Mouse (Mus musculus) embryonic facial prominence, embryonic 10.5 days (tissue): Measurements from ENCODE around the gene Gm13212. TPM values are rescaled to one million over a fixed set of nuclear protein-coding genes. Genes with fewer than 3 reads are reported as not detected.
"Not testable (repeated sequence)": the region's sequence is repeated elsewhere in the genome, so short reads cannot be mapped to it uniquely, and the experiment has no call there.

Experiments used
- DNase-seq: peaks from one replicate; pipeline ENCODE4 v3.0.0-alpha.2; 2017; ENCODE audit warnings: low spot score
- H3K27ac ChIP-seq: fragments of 300-500 bp; sonication (generic); replicated peaks from 2 replicates; pipeline ENCODE4 v1.5.1; 2016; ENCODE audit warnings: mild to moderate bottlenecking
- H3K27me3 ChIP-seq: fragments of 300-500 bp; sonication (generic); replicated peaks from 2 replicates; pipeline ENCODE4 v1.6.1; 2016; ENCODE audit warnings: low read depth, mild to moderate bottlenecking; ENCODE audit not compliant: poor library complexity, severe bottlenecking
- H3K36me3 ChIP-seq: fragments of 300-500 bp; sonication (generic); replicated peaks from 2 replicates; pipeline ENCODE4 v1.6.1; 2016; ENCODE audit warnings: mild to moderate bottlenecking, moderate library complexity
- H3K4me1 ChIP-seq: fragments of 300-500 bp; sonication (generic); 2 replicates; pipeline ENCODE4 v1.6.1; 2016
- H3K4me3 ChIP-seq: fragments of 300-500 bp; sonication (generic); 2 replicates; pipeline ENCODE4 v1.5.1; 2016; ENCODE audit warnings: mild to moderate bottlenecking, moderate library complexity
- H3K9me3 ChIP-seq: fragments of 300-500 bp; sonication (generic); 2 replicates; pipeline ENCODE4 v1.6.1; 2016; ENCODE audit warnings: mild to moderate bottlenecking
- WGBS: fragments of 180-500 bp; shearing (Covaris S2); methylation state at CpG from one replicate; pipeline ENCODE4 v1.1.7; 2016; 5-methylcytosine and 5-hydroxymethylcytosine counted together
- polyA plus RNA-seq: library from polyadenylated mRNA; unstranded; fragments of >200 nt; fragmentation: Nextera tagmentation; extraction: Ambion mirVana; gene quantifications from 2 replicates; pipeline ENCODE4 v1.2.1, GENCODE M21; 2016

The Gm13212 gene
- 1.6 and 2.1 TPM in 2 replicates for polyA plus RNA-seq

GRCm38 (mm10) chr4:145585078-145585477, at the start of gene Gm13212:
Gm13212 (plus strand) TSS chr4:145585166.
- peak; percentile 24 for DNase-seq
- 25% methylated on average over 11 of the region's 11 CpGs for WGBS
- not testable (repeated sequence) for H3K36me3 ChIP-seq, H3K4me1 ChIP-seq, H3K27ac ChIP-seq, H3K9me3 ChIP-seq, H3K27me3 ChIP-seq
- peak within 1 kb of the TSS; percentile 47 for H3K4me3 ChIP-seq

- H3K4me1 ChIP-seq, H3K36me3 ChIP-seq, H3K27me3 ChIP-seq, DNase-seq, H3K4me3 ChIP-seq, H3K27ac ChIP-seq: not testable (repeated sequence)
- WGBS: 83% methylated on average over 5 of the region's 5 CpGs
- peaks cover 52% of the 10 kb centered on the region for H3K9me3 ChIP-seq
Measured at GRCm38 (mm10) chr4:145543861-145544260, 41.1 kb upstream of the Gm13212 start.

DNA sequence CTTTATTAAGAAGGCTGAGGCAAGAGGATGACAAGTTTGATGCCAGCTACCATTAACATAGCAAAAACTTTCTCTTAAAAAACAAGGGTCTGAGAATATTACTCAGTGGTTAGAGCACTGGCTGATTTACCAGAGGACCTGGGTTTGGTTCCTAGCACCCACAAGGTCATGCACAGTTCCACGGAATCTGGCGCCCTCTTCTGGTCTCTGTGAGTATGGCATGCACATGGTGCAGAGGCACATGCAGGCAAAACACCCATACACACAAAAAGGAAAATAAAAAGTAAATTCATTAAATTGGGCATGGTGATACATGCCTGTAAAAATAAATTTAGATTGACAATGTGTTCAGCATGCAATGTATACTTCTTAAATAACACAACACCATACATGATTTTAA, 39.9 kb upstream of the Gm13212 start:
- WGBS: 29% methylated on average over 2 of the region's 2 CpGs
- H3K27me3 ChIP-seq, DNase-seq, H3K27ac ChIP-seq, H3K36me3 ChIP-seq, H3K4me1 ChIP-seq, H3K4me3 ChIP-seq: not testable (repeated sequence)
- peaks cover 55% of the 10 kb centered on the region for H3K9me3 ChIP-seq

DNA sequence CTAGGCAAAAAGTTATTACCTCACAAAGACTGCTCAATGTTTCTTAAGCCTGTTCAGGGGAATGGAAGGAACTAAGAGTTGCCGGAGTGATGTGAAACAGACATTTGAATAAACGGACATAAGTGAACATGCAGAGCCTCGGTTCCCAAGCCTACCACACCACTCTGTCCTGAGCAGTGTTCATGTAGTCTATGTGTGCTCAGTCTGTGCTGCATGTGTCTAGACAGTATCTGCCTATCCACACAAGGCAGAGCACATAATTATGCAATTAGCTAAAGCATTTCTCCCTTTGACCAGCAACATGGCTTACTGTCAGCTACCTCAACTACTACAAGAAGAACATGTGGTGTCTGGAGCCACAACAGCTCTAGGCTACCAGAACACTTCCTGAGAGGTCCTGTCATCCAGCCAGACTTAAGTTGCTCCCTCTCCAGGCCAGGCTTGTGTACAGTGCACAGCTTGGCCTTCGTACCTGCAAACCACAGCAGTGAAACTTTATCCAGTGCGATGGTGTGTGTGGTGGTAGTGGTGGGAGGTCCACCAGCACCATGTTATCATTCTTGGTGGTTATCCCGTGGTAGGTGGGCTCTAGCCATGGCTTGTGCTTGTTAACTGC, 39.1 kb upstream of the Gm13212 start:
- not testable (repeated sequence) for H3K36me3 ChIP-seq, H3K27me3 ChIP-seq, H3K27ac ChIP-seq, H3K4me1 ChIP-seq, DNase-seq, H3K4me3 ChIP-seq
- 75% methylated on average over 6 of the region's 6 CpGs for WGBS
- peaks cover 55% of the 10 kb centered on the region for H3K9me3 ChIP-seq

DNA sequence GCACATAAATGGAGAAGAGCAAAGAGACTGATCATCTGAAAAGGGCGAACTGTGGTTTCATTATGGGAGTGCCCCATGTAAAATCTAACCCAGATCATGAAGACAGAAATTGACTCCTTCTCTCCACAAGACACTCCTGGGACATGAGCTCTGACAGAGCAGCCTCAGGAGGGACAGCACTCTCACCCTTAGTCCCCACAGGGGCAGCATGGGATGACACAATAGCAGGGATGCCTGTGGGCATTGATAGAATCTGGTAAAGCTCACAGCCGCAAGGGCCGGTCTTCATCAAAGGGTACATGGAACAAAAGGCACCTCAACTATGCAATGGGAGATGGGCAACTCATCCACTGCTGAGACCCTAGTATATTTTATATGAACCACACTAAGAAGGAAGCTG, 38.5 kb upstream of the Gm13212 start:
- H3K27me3 ChIP-seq, H3K4me3 ChIP-seq, H3K36me3 ChIP-seq, H3K27ac ChIP-seq, H3K4me1 ChIP-seq, DNase-seq: not testable (repeated sequence)
- H3K9me3 ChIP-seq: peaks cover 52% of the 10 kb centered on the region
- WGBS: 90% methylated on average over 3 of the region's 3 CpGs

- WGBS: 70% methylated on average over 1 of the region's 1 CpGs
- Histone ChIP-seq H3K4me3 (no peak overlapping the region), H3K36me3 (no peaks in the 10 kb centered on the region), H3K27ac (no peak overlapping the region), H3K4me1 (no peaks in the 10 kb centered on the region), H3K9me3 (peaks cover 60% of the 10 kb centered on the region), H3K27me3 (no peaks in the 10 kb centered on the region)
- DNase-seq: no peak
Measured at GRCm38 (mm10) chr4:145556680-145557079, 28.3 kb upstream of the Gm13212 start.

DNA sequence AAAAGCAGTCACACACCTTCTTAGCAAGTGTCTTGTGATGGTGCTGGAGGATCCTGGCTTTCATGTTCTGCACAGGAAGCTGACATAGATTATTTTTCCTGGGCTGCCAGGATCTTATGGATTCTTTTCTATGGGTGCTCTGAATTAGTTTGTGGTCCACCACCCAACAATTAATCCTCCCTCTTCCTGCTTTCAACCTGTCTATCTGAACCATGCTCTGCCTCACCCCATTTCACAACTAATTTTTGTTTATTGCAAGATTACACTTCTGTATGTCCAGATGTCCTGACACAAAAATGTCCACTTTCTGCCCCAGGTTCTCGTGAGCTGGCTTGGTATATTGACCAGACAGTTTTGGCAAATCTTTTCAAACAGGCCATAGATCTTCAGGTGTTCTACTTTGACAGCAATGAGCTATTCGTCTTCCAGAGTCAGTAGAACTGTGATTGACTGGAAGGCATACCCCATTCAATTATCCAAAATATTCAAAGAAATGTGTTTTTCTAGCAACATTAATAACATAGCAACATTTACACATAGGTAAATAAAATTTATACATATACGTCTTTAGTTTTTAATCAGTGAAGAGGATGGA, 25.4 kb upstream of the Gm13212 start:
- no peak overlapping the region for H3K4me3 ChIP-seq
- H3K36me3 ChIP-seq: no peaks in the 10 kb centered on the region
- H3K27ac ChIP-seq: no peak overlapping the region
- DNase-seq: no peak
- WGBS: 43% methylated on average over 3 of the region's 3 CpGs
- H3K4me1 ChIP-seq: no peaks in the 10 kb centered on the region
- H3K27me3 ChIP-seq: no peaks in the 10 kb centered on the region
- H3K9me3 ChIP-seq: peaks cover 47% of the 10 kb centered on the region

- no peaks in the 10 kb centered on the region for H3K36me3 ChIP-seq
- DNase-seq: no peak
- peaks cover 35% of the 10 kb centered on the region for H3K9me3 ChIP-seq
- H3K4me3 ChIP-seq: no peak overlapping the region
- H3K27me3 ChIP-seq: no peaks in the 10 kb centered on the region
- no peaks in the 10 kb centered on the region for H3K4me1 ChIP-seq
- 78% methylated on average over 3 of the region's 3 CpGs for WGBS
- H3K27ac ChIP-seq: no peak overlapping the region
Measured at GRCm38 (mm10) chr4:145564111-145564821, 20.7 kb upstream of the Gm13212 start.

DNA sequence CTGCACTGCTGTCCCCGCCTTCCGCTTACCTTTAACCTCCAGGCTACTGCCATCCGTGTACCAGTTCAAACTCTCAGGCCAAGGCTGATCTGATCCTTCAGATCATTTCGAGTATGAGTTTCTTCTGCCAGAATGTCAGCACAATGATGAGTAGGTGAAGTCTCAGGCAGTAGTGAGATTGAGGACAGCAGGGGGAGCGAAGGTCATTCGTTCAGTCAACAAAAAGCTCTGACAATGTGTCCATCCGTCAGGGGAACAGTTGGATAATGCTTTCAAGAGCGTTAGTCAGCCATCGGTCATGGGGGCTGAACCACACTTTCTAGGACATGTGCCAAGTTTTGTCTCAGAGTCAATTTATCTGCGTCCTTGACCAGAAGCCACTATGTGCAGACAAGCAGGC, 14.5 kb upstream of the Gm13212 start:
- H3K27ac ChIP-seq, H3K27me3 ChIP-seq, H3K36me3 ChIP-seq, H3K4me3 ChIP-seq, DNase-seq, H3K4me1 ChIP-seq: not testable (repeated sequence)
- H3K9me3 ChIP-seq: peaks cover 15% of the 10 kb centered on the region
- WGBS: 92% methylated on average over 10 of the region's 10 CpGs

- WGBS: 93% methylated on average over 8 of the region's 8 CpGs
- H3K27me3 ChIP-seq, H3K36me3 ChIP-seq, H3K27ac ChIP-seq, DNase-seq, H3K4me1 ChIP-seq, H3K4me3 ChIP-seq: not testable (repeated sequence)
- peaks cover 32% of the 10 kb centered on the region for H3K9me3 ChIP-seq
Measured at GRCm38 (mm10) chr4:145576623-145577022, 8.3 kb upstream of the Gm13212 start.

- WGBS: 83% methylated on average over 1 of the region's 1 CpGs
- peaks cover 17% of the 10 kb centered on the region; the same call in 1 of the 2 replicates for H3K9me3 ChIP-seq
- H3K27me3 ChIP-seq, H3K27ac ChIP-seq, H3K4me1 ChIP-seq, DNase-seq, H3K36me3 ChIP-seq, H3K4me3 ChIP-seq: not testable (repeated sequence)
Measured at GRCm38 (mm10) chr4:145580333-145580732, 4.6 kb upstream of the Gm13212 start.

GRCm38 (mm10) chr4:145586046-145586445, 1.1 kb downstream of the Gm13212 start:
- not testable (repeated sequence) for H3K27me3 ChIP-seq, H3K9me3 ChIP-seq, DNase-seq, H3K36me3 ChIP-seq, H3K27ac ChIP-seq, H3K4me3 ChIP-seq, H3K4me1 ChIP-seq
- 84% methylated on average over 2 of the region's 2 CpGs for WGBS

GRCm38 (mm10) chr4:145594183-145594582, 9.2 kb downstream of the Gm13212 start:
- not testable (repeated sequence) for H3K36me3 ChIP-seq, H3K4me1 ChIP-seq, DNase-seq, H3K4me3 ChIP-seq, H3K27me3 ChIP-seq, H3K27ac ChIP-seq, H3K9me3 ChIP-seq
- 77% methylated on average over 1 of the region's 1 CpGs for WGBS
